Mouse (Mus musculus): ENCODE results near the gene Nol9.

GRCm38 (mm10) chr4:152007481-152008147 is 31.5 kb upstream of the Nol9 start:
- TF ChIP-seq CTCF (IDR thresholded peaks at IDR 0.05; ENCODE audit: low read depth, low read length) (no peak), EP300 (IDR thresholded peaks at IDR 0.05; ENCODE audit: insufficient read depth, low read depth, low read length) (peak; percentile 55; the same call in 1 of the 2 replicates), POLR2A (IDR thresholded peaks at IDR 0.05; ENCODE audit: insufficient read depth, low read length) (no peak)

All from ES-Bruce4 (cell line).